Mouse (Mus musculus): ENCODE results near the gene Dnajb14. TPM values are rescaled to one million over a fixed set of nuclear protein-coding genes. Genes with fewer than 3 reads are reported as not detected.
A peak's percentile ranks its signal among the peaks of the same experiment; 100 is the strongest.
"Not testable (repeated sequence)": the region's sequence is repeated elsewhere in the genome, so short reads cannot be mapped to it uniquely, and the experiment has no call there.

Gene Dnajb14
- polyA plus RNA-seq, 1 experiment, result 14.1 TPM

- H3K27ac ChIP-seq (replicated peaks; ENCODE audit: low read depth, low read length); H3K4me3 ChIP-seq (ENCODE audit: insufficient read depth, low read depth, low read length); H3K4me1 ChIP-seq (ENCODE audit: control insufficient read depth, insufficient read depth, insufficient read length, low read length): not testable (repeated sequence)
These were observed 14.5 kb upstream of the Dnajb14 start for GRCm38 (mm10) chr3:137853011-137853410.

GRCm38 (mm10) chr3:137855328-137855727 is 12.1 kb upstream of the Dnajb14 start:
- Histone ChIP-seq H3K27ac (replicated peaks; ENCODE audit: low read depth, low read length) (no peak overlapping the region), H3K4me3 (ENCODE audit: insufficient read depth, low read depth, low read length) (no peak overlapping the region), H3K4me1 (ENCODE audit: control insufficient read depth, insufficient read depth, insufficient read length, low read length) (no peaks in the 10 kb centered on the region)

GRCm38 (mm10) chr3:137856061-137856460 is 11.4 kb upstream of the Dnajb14 start:
- no peak overlapping the region for H3K4me3 ChIP-seq (ENCODE audit: insufficient read depth, low read depth, low read length)
- no peaks in the 10 kb centered on the region for H3K4me1 ChIP-seq (ENCODE audit: control insufficient read depth, insufficient read depth, insufficient read length, low read length)
- no peak overlapping the region for H3K27ac ChIP-seq (replicated peaks; ENCODE audit: low read depth, low read length)

GRCm38 (mm10) chr3:137860394-137861170 is 6.9 kb upstream of the Dnajb14 start:
- no peaks in the 10 kb centered on the region for H3K4me1 ChIP-seq (ENCODE audit: control insufficient read depth, insufficient read depth, insufficient read length, low read length)
- no peak overlapping the region for H3K4me3 ChIP-seq (ENCODE audit: insufficient read depth, low read depth, low read length)
- H3K27ac ChIP-seq (replicated peaks; ENCODE audit: low read depth, low read length), result no peak overlapping the region

- H3K4me1 ChIP-seq (ENCODE audit: control insufficient read depth, insufficient read depth, insufficient read length, low read length), result no peaks in the 10 kb centered on the region
- no peak overlapping the region for H3K27ac ChIP-seq (replicated peaks; ENCODE audit: low read depth, low read length)
- no peak overlapping the region for H3K4me3 ChIP-seq (ENCODE audit: insufficient read depth, low read depth, low read length)
These were observed 6.0 kb upstream of the Dnajb14 start for GRCm38 (mm10) chr3:137861436-137861835.

GRCm38 (mm10) chr3:137862600-137862999 is 4.9 kb upstream of the Dnajb14 start:
- Histone ChIP-seq H3K27ac (replicated peaks; ENCODE audit: low read depth, low read length) (no peak overlapping the region), H3K4me3 (ENCODE audit: insufficient read depth, low read depth, low read length) (no peak overlapping the region), H3K4me1 (ENCODE audit: control insufficient read depth, insufficient read depth, insufficient read length, low read length) (no peaks in the 10 kb centered on the region)

- no peaks in the 10 kb centered on the region for H3K4me1 ChIP-seq (ENCODE audit: control insufficient read depth, insufficient read depth, insufficient read length, low read length)
- peak overlapping the region; percentile 77 for H3K4me3 ChIP-seq (ENCODE audit: insufficient read depth, low read depth, low read length)
- H3K27ac ChIP-seq (replicated peaks; ENCODE audit: low read depth, low read length), result peak overlapping the region; percentile 87
These were observed 3.9 kb upstream of the Dnajb14 start for GRCm38 (mm10) chr3:137863330-137864123.

GRCm38 (mm10) chr3:137864124-137864987 is 3.1 kb upstream of the Dnajb14 start, which contains the start of gene H2afz:
Gene H2afz (plus strand): TSS chr3:137864487.
- no peaks in the 10 kb centered on the region for H3K4me1 ChIP-seq (ENCODE audit: control insufficient read depth, insufficient read depth, insufficient read length, low read length)
- peak within 1 kb of the TSS; percentile 87 for H3K27ac ChIP-seq (replicated peaks; ENCODE audit: low read depth, low read length)
- peak within 1 kb of the TSS; percentile 83 for H3K4me3 ChIP-seq (ENCODE audit: insufficient read depth, low read depth, low read length)

GRCm38 (mm10) chr3:137864988-137865982 is 2.2 kb upstream of the Dnajb14 start:
- H3K4me3 ChIP-seq (ENCODE audit: insufficient read depth, low read depth, low read length), result peak overlapping the region; percentile 79
- no peaks in the 10 kb centered on the region for H3K4me1 ChIP-seq (ENCODE audit: control insufficient read depth, insufficient read depth, insufficient read length, low read length)
- H3K27ac ChIP-seq (replicated peaks; ENCODE audit: low read depth, low read length), result 0 out of 2 replicates have a peak overlapping the region, but pooled peaks have one; percentile 40

GRCm38 (mm10) chr3:137867133-137867436 is 390 bp upstream of the Dnajb14 start:
- H3K4me3 ChIP-seq (ENCODE audit: insufficient read depth, low read depth, low read length), result peak overlapping the region; percentile 89
- no peaks in the 10 kb centered on the region for H3K4me1 ChIP-seq (ENCODE audit: control insufficient read depth, insufficient read depth, insufficient read length, low read length)
- peak overlapping the region; percentile 73 for H3K27ac ChIP-seq (replicated peaks; ENCODE audit: low read depth, low read length)

- no peaks in the 10 kb centered on the region for H3K4me1 ChIP-seq (ENCODE audit: control insufficient read depth, insufficient read depth, insufficient read length, low read length)
- peak overlapping the region; percentile 81 for H3K27ac ChIP-seq (replicated peaks; ENCODE audit: low read depth, low read length)
- peak overlapping the region; percentile 89 for H3K4me3 ChIP-seq (ENCODE audit: insufficient read depth, low read depth, low read length)
These were observed 829 bp downstream of the Dnajb14 start for GRCm38 (mm10) chr3:137868094-137868913.

- no peak overlapping the region for H3K27ac ChIP-seq (replicated peaks; ENCODE audit: low read depth, low read length)
These were observed 1.9 kb downstream of the Dnajb14 start for GRCm38 (mm10) chr3:137869395-137869794.

GRCm38 (mm10) chr3:137879313-137879712 is 11.8 kb downstream of the Dnajb14 start:
- Histone ChIP-seq H3K4me1 (ENCODE audit: control insufficient read depth, insufficient read depth, insufficient read length, low read length) (no peaks in the 10 kb centered on the region; the same call in 1 of the 2 replicates), H3K4me3 (ENCODE audit: insufficient read depth, low read depth, low read length) (no peak overlapping the region), H3K27ac (replicated peaks; ENCODE audit: low read depth, low read length) (no peak overlapping the region; the same call in 1 of the 2 replicates)

More at GRCm38 (mm10) chr3:137869395-137869794, 1.9 kb downstream of the Dnajb14 start:
- Histone ChIP-seq H3K4me3 (ENCODE audit: insufficient read depth, low read depth, low read length) (no peak overlapping the region), H3K4me1 (ENCODE audit: control insufficient read depth, insufficient read depth, insufficient read length, low read length) (no peaks in the 10 kb centered on the region)
